8 mouse cellular contexts compared by ENCODE assay signal in genomic region chr3:107459773-107460431, GRCm38 (mm10). TPM values are rescaled to one million over a fixed set of nuclear protein-coding genes. Genes with fewer than 3 reads are reported as not detected.
DNase-seq lines count a peak whose midpoint lies in the region; ATAC-seq and TF ChIP-seq lines count a peak whose summit lies in the region.

No protein-coding gene starts in this region.

- H3K4me2 ChIP-seq in heart, embryonic 12.5 days = peak overlapping the region; percentile 98
- peak overlapping the region; percentile 98 for H3K4me2 ChIP-seq in hindbrain, embryonic 13.5 days
- peak overlapping the region; percentile 2 for H3K4me2 ChIP-seq in myocyte (ENCODE audit: low read depth)

- peak; percentile 18; the same call in 1 of the 2 replicates for ATAC-seq in heart, embryonic 12.5 days (ENCODE audit: insufficient number of reproducible peaks, low FRiP score)
- ATAC-seq in hindbrain, embryonic 13.5 days (ENCODE audit: low FRiP score) = peak; percentile 75

- no peak for TF ChIP-seq POLR2A in myocyte (IDR thresholded peaks at IDR 0.05; ENCODE audit: insufficient read length, low read depth)

- no peaks in the 10 kb centered on the region for H3K79me2 ChIP-seq in myocyte (ENCODE audit: control insufficient read depth, insufficient read depth)

- DNase-seq in heart, adult 11 months = no peak
- peak; percentile 39 for DNase-seq in Muller cell, postnatal 12 days (ENCODE audit: inconsistent ontology term)
- DNase-seq in embryo, embryonic 10.5 days (ENCODE audit: low spot score) = peak; percentile 61
- DNase-seq in thymus, adult 18-20 months = no peak
- no peak for DNase-seq in spleen, postnatal 4 days (ENCODE audit: low spot score in 2 of 2)

- peak overlapping the region; percentile 60 for H3K4me3 ChIP-seq in heart, embryonic 12.5 days
- peak overlapping the region; percentile 64 for H3K4me3 ChIP-seq in hindbrain, embryonic 13.5 days
- H3K4me3 ChIP-seq in myocyte = no peak overlapping the region

- H3ac ChIP-seq in myocyte (ENCODE audit: control insufficient read depth, insufficient read length) = no peak overlapping the region

- WGBS in heart, embryonic 12.5 days = under 1% methylated on average over 66 of the region's 69 CpGs
- WGBS in hindbrain, embryonic 13.5 days = under 1% methylated on average over 66 of the region's 69 CpGs

- H3K9ac ChIP-seq in heart, embryonic 12.5 days = peak overlapping the region; percentile 49
- H3K9ac ChIP-seq in hindbrain, embryonic 13.5 days = peak overlapping the region; percentile 78

- no peak overlapping the region for H3K27ac ChIP-seq in heart, embryonic 12.5 days (ENCODE audit: poor library complexity, severe bottlenecking)
- H3K27ac ChIP-seq in hindbrain, embryonic 13.5 days = no peak overlapping the region

- H3K36me3 ChIP-seq in heart, embryonic 12.5 days = no peaks in the 10 kb centered on the region
- H3K36me3 ChIP-seq in hindbrain, embryonic 13.5 days = no peaks in the 10 kb centered on the region
- no peaks in the 10 kb centered on the region for H3K36me3 ChIP-seq in myocyte (ENCODE audit: control insufficient read depth, insufficient read depth)

- H3K4me1 ChIP-seq in heart, embryonic 12.5 days (replicated peaks) = peaks cover 20% of the 10 kb centered on the region
- H3K4me1 ChIP-seq in hindbrain, embryonic 13.5 days (replicated peaks) = peaks cover 28% of the 10 kb centered on the region

- H3K27me3 ChIP-seq in heart, embryonic 12.5 days (replicated peaks) = peaks cover 99% of the 10 kb centered on the region
- peaks cover 99% of the 10 kb centered on the region for H3K27me3 ChIP-seq in hindbrain, embryonic 13.5 days
- H3K27me3 ChIP-seq in myocyte (ENCODE audit: control insufficient read depth, insufficient read depth, insufficient read length) = peaks cover 85% of the 10 kb centered on the region

- H3K9me3 ChIP-seq in heart, embryonic 12.5 days (replicated peaks) = no peaks in the 10 kb centered on the region
- H3K9me3 ChIP-seq in hindbrain, embryonic 13.5 days = no peaks in the 10 kb centered on the region

TF ChIP-seq in myocyte, 11 proteins besides CTCF, POLR2A, EP300 and RAD21:
- TF ChIP-seq TCF3 (IDR thresholded peaks at IDR 0.05; ENCODE audit: insufficient read length, low read depth) (no peak), SRF (IDR thresholded peaks at IDR 0.05; ENCODE audit: control insufficient read depth, insufficient read length, low read depth) (no peak), MYOD1 (IDR thresholded peaks at IDR 0.05; ENCODE audit: control insufficient read depth in 1 of 3, insufficient read length in 2 of 3, low read depth in 2 of 3) (no peak), CEBPB (IDR thresholded peaks at IDR 0.05; ENCODE audit: insufficient read depth, poor library complexity, severe bottlenecking) (no peak), TCF12 (IDR thresholded peaks at IDR 0.05; ENCODE audit: insufficient read depth, poor library complexity, severe bottlenecking) (no peak), POLR2AphosphoS2 (IDR thresholded peaks at IDR 0.05; ENCODE audit: insufficient read length, low read depth) (no peak), MAX (IDR thresholded peaks at IDR 0.05; ENCODE audit: low read depth) (no peak)

RNA-seq across cellular contexts. Expression of gene Kcnc4, which starts 0.6 kb away (rescaled TPM):
- 0.12 and 0.15 TPM in 2 replicates for polyA plus RNA-seq in heart, embryonic 12.5 days (2016; fragmentation: Nextera tagmentation; extraction: Ambion mirVana)
- 2.1 and 2.3 TPM in 2 replicates for polyA plus RNA-seq in hindbrain, embryonic 13.5 days (2015; fragmentation: Nextera tagmentation; extraction: Ambion mirVana)
- not detected for polyA plus RNA-seq in myocyte (2012; fragmentation: generic; extraction: Trizol)

RNA-seq across cellular contexts. Expression of gene Slc6a17, which starts 57.9 kb away (rescaled TPM):
- polyA plus RNA-seq in heart, embryonic 12.5 days (2016; fragmentation: Nextera tagmentation; extraction: Ambion mirVana) = 3.9 and 4.6 TPM in 2 replicates
- 10.0 and 10.6 TPM in 2 replicates for polyA plus RNA-seq in hindbrain, embryonic 13.5 days (2015; fragmentation: Nextera tagmentation; extraction: Ambion mirVana)
- polyA plus RNA-seq in myocyte (2012; fragmentation: generic; extraction: Trizol) = 1.9 TPM

Comparison
In these comparisons a context has a peak if more than half of its experiments do, and no peak if none do; other contexts are left out.
1. H3K4me2 ChIP-seq: peak in every context shown above with its lines; median percentile 98 in heart, embryonic 12.5 days; 98 in hindbrain, embryonic 13.5 days; 2 in myocyte.
2. DNase-seq: peak in Muller cell, postnatal 12 days (single experiment) and embryo, embryonic 10.5 days (single experiment); none in heart, adult 11 months (single experiment), thymus, adult 18-20 months (0 of 2) and spleen, postnatal 4 days (0 of 2).